18 mouse cellular contexts compared by ENCODE assay signal in genomic region chr13:55970687-55971086, GRCm38 (mm10).
DNase-seq lines count a peak whose midpoint lies in the region; TF ChIP-seq lines count a peak whose summit lies in the region.
"Had no signal": no experiment of that assay in that cellular context is flagged by ENCODE, and none has a peak within 500 bp of the region (broad histone marks: within the 10 kb centered on the region; RNA-seq: fewer than 3 reads in every experiment).

No protein-coding gene starts in this region.

- DNase-seq in layer of hippocampus, adult 2 months (ENCODE audit: low spot score in 2 of 2) = no peak
- no peak for DNase-seq in layer of hippocampus, postnatal 14 days (ENCODE audit: low spot score in 2 of 2)
- DNase-seq in ES-CJ7 (ENCODE audit: low read depth, low spot score) (peak; percentile 42), ZHBTc4 (ENCODE audit: low read depth, low spot score) (peak; percentile 40)
- no peak for DNase-seq in kidney, adult 18-20 months
- DNase-seq in layer of hippocampus, adult 11-12 months (ENCODE audit: low spot score) = no peak
- DNase-seq: adrenal gland, postnatal 10 days; cerebellum, adult 11-12 months; cerebellum, adult 9-11 months; cerebellum, postnatal 36 days; gastrocnemius, postnatal 25 days; heart, postnatal 10 days; heart, postnatal 4 days had no signal

- peaks cover 6% of the 10 kb centered on the region; the same call in 1 of the 2 replicates for H3K9me3 ChIP-seq in E14TG2a.4 (ENCODE audit: low read length)
- H3K9me3 ChIP-seq: embryonic facial prominence, embryonic 13.5 days; forebrain, embryonic 12.5 days; heart, embryonic 10.5 days; hindbrain, embryonic 12.5 days had no signal

- H3K4me3 ChIP-seq in layer of hippocampus, adult 2 months = no peak overlapping the region
- H3K4me3 ChIP-seq in E14TG2a.4 (replicated peaks; ENCODE audit: low read length) = no peak overlapping the region
- H3K4me3 ChIP-seq: embryonic facial prominence, embryonic 13.5 days; forebrain, embryonic 12.5 days; heart, embryonic 10.5 days; hindbrain, embryonic 12.5 days had no signal

- peaks cover 7% of the 10 kb centered on the region for H3K4me1 ChIP-seq in E14TG2a.4 (replicated peaks; ENCODE audit: low read depth, low read length)
- H3K4me1 ChIP-seq: forebrain, embryonic 12.5 days had no signal

- no peak overlapping the region for H3K27ac ChIP-seq in layer of hippocampus, adult 2 months
- H3K27ac ChIP-seq: embryonic facial prominence, embryonic 13.5 days; forebrain, embryonic 12.5 days; heart, embryonic 10.5 days; hindbrain, embryonic 12.5 days had no signal

- peak; percentile 43 for TF ChIP-seq CTCF in layer of hippocampus, adult 2 months (conservative IDR thresholded peaks at IDR 0.05)
- peak; percentile 58 for TF ChIP-seq CTCF in E14TG2a.4 (conservative IDR thresholded peaks at IDR 0.05; ENCODE audit: low read length)

- peaks cover 28% of the 10 kb centered on the region for H3K27me3 ChIP-seq in E14TG2a.4 (ENCODE audit: insufficient read depth, low read length)

- H3K36me3 ChIP-seq in E14TG2a.4 (ENCODE audit: insufficient read depth, low read length) = no peaks in the 10 kb centered on the region
- H3K36me3 ChIP-seq: embryonic facial prominence, embryonic 13.5 days; forebrain, embryonic 12.5 days; heart, embryonic 10.5 days; hindbrain, embryonic 12.5 days had no signal

Comparison
In these comparisons a context has a peak if more than half of its experiments do, and no peak if none do; other contexts are left out.
1. DNase-seq: peak in ES-CJ7 (single experiment) and ZHBTc4 (single experiment); none in layer of hippocampus, adult 2 months (0 of 2), layer of hippocampus, postnatal 14 days (0 of 2), kidney, adult 18-20 months (single experiment) and layer of hippocampus, adult 11-12 months (single experiment).